Mouse (Mus musculus) gastrocnemius, adult 8-10 months (tissue): Measurements from ENCODE around the gene Foxe3. TPM values are rescaled to one million over a fixed set of nuclear protein-coding genes. Genes with fewer than 3 reads are reported as not detected.
"Not testable (repeated sequence)": the region's sequence is repeated elsewhere in the genome, so short reads cannot be mapped to it uniquely, and the experiment has no call there.

ENCODE experiments used
- DNase-seq, 2 experiments: peaks; one replicate each; pipeline ENCODE4 v3.0.0; 2022; ENCODE audit warnings: low spot score in 2 of 2
- total RNA-seq, 4 experiments: library from RNA; stranded (reverse); gene quantifications; 2 replicates each; pipeline ENCODE4 v1.2.4; 2022

The Foxe3 gene
- total RNA-seq, result not detected

DNA sequence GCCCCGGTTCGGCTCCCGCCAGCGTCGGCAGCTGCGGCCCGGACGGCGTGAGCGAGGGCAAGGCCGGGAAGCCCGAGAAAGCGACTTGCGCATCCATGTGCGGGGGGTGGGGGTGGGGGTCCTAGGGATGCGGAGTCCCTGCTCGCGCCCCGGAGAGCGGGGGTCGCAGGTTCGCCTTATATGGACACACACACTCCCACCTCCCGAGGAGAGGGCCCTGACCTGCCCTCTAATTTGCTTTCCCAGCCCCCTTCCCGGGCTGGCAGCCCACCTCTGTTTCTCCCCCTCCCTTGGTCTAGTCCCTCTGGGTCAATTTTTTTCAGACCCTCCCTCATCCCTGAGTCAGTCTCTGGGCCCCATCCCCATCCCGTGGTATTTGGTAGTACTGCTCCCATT, at the start of gene Foxe3:
Gene Foxe3 (minus strand): TSS at position 97 of the 396 bp plus-strand sequence.
- no peak for DNase-seq

DNA sequence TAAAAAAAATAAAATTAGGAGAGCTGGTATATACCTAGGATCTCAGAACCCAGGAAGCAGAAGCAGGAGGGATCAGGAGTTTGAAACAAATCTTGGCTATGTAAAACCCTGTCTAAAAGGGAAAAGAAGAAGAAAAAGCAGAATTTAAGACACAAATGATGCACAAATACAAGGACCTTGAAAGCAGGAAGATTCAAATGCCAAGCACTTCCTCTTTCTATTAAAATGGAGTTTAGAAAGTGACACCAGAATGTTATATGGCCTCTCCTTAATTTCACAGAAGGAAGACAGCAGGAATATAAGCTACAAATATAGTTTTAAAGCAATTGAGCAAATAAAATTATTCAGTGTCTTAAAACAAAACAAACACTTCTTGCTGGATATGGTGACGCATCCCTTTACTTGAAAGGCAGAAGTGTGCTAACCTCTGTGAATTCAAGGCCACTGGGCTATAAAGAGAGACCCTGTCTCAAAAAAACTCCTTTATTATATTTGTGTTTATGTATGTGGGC, 47.5 kb upstream of the Foxe3 start:
- no peak for DNase-seq

DNA sequence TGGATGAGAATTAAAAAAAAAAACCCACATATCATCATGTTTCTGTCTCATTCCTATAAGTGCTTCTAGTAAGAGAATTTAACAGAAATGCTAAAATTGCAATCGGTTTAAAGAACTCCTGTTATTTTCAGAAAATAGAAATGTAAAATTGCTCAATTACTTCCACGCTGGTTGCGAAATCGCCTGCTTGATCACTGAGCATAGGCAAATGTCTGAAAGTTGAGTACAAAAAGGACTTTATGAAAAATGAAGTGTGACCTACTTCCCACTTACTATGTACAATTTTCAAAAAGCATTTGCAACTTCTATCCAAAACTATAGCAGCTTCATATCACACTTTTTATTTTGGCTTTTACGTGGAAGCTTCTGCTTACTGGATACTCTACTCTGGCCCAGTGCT, 44.9 kb upstream of the Foxe3 start:
- no peak for DNase-seq

DNA sequence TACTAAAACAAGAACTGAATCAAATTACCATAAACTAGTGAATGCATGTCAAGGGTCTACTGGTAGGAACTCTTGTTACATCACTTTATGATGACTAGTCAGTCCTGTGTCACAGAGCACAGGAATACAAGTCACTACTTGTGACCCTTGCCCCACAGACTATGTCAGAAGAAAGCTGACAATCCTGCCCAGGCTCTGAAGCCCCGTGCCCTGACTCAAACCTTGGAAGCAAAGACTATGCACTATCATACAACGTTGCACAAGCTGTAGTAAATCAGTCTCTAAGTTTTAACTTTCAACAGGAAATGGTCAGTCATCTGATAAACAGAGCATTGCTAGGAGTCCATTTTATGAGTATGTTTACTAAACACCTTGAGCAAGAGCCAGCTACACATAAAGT, 35.1 kb upstream of the Foxe3 start:
- DNase-seq, result not testable (repeated sequence)

DNA sequence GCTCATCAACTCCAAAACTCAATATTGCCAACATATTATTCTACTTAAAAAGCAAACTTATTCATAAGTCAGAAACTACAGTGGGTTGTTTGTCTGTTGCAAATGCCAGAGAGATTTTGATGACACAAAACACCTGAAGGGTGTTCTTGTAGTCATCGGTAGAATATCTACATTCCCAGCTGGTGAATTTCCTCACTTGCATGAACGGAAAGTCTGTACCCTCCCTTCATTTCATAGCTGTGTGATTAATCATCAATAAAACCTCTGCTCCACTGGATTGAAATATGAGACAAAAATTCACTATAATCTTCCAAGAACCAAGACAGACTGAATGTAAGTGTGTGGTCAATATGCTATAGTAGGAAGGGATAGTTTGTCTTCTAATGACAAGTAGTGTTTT, 33.7 kb upstream of the Foxe3 start:
- no peak for DNase-seq

DNA sequence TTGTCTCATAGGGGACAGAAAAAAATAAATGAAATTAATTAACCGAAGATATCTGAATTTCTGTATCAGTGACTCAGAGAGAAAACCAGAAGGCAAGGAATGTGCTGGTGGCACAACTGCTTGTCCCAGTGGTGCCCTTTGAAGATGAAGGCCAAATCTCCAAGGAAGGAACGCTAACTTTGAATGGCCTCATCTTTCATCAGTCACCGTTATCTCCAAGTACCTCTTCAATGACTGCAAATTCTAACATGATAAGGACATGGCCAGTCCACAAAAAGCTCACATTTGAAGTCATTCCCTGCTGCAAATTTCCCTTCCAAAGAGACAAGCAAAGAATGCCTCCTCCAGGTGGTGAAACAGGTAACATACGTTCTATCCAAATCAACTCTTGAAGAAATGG, 33.0 kb upstream of the Foxe3 start:
- DNase-seq, result no peak

DNA sequence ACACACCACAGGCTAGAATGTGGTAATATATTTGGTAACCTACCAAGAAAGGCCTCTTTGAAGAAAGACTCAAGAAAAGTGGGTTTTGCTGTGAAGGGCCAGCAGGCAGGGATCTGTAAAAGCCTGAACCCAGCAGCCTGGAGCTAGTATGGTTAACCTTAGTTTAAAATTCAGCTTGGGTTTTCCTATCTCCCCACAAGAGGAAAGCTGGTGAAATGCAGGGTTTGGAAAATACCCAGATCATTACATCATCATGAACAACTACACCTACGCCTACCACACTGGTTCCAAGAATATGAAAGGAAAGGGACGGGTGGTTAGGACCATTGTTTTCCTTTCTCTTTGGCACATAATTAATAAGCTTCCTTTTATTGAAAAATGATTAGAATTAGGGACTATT, 32.4 kb upstream of the Foxe3 start:
- no peak for DNase-seq

DNA sequence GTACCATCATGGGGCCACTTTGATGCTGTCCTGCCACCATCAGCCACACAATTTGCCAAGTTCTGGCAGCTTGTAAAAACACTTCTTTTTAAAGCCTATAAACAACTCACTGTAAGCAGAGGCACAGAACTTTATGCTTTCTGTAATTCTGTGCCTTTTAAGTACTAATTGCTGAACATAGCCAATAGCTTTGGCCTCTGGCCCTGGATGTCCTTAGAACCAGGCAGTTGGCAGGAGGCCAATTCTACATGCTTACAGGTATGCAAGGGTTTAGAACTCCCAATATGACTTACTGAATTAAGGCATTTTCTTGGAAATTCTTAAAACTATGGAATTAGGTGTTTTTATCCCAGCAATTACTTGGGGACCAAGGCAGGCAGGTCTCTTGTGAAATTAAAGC, 31.6 kb upstream of the Foxe3 start:
- DNase-seq, result no peak

DNA sequence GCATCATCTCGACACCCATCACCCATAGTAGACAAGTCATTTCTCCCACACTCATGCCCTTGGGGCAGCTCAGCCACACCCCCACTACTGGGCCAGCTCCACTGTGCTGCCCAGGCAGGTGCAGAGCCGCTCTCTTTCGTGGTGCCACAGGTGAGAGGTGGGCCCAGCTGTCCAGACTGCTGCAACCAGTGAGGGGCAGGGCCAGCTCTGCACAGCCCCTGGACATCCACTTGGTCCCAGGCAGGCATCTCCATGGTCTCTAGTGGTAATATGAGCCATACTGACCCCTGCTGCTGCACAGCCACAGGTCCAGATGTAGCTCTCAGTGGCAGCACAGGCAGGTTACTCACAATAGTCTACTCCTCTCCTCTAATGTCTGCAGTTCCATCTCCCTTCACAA, 27.4 kb upstream of the Foxe3 start:
- DNase-seq, result no peak

DNA sequence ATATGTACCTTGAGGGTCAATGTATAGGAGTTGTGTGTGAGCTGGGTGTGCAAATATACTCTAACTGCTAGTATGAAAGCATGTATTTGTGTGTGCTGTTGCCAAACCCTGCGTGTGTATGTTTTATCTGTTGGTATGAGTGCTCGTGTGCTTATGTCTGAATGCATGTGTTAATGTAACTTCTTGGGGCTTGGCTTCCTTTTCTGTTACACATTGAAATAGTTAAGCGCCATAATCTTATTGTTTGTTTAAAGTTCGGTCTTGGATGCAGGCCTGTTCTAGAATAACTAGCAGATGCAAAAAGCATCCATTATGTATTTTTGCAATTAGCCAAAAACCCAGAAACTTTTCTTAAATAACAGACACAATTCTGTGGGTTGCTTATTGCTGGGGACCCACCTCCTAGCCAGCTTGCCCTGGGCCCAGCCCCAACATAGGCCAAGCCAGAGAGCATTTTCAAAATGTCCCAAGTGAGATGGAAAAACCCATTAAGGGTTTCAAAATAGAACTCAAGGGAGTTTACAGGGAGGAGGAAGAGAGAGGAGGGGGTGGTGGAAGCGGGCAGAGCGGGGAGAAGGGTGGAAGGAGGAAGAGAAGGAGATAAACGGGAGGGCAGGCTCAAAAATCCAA, 22.2 kb upstream of the Foxe3 start:
- DNase-seq, result no peak

DNA sequence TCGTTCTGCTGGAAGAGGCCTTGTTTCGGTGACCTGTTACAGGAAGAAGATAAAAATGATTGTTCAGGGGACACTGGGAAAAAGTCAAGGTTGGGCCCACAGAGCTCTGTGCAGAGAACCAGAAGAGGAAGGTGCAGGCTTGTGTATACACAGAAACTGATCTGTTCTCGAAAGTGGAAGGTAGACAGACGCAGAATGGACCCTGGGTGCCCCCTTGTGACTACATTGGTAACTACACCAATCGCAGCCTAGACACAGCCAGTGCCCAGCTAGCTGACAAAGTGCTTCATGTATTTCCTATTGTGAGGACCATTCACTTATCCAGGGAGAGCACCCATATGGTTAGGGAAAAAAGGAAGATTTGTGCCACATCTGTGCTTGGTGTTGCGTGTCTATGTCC, 21.6 kb upstream of the Foxe3 start:
- peak; percentile 53 to 54 for DNase-seq

DNA sequence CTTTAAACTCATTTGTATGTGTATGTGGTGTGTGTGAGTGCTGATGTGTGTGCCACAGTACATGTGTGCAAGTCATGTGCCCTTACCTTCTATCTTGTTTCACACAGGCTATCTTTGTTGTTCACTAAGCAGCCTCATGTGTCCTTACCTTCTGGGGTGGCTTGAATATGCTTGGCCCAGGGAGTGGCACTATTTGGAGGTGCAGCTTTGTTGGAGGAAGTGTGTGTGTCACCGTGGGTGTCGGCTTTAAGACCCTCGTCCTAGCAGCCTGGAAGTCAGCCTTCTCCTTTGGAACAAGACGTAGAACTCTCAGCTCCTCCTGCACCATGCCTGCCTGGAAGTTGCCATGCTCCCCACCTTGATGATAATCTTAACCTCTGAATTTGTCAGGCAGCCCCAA, 20.6 kb upstream of the Foxe3 start:
- DNase-seq, result no peak

DNA sequence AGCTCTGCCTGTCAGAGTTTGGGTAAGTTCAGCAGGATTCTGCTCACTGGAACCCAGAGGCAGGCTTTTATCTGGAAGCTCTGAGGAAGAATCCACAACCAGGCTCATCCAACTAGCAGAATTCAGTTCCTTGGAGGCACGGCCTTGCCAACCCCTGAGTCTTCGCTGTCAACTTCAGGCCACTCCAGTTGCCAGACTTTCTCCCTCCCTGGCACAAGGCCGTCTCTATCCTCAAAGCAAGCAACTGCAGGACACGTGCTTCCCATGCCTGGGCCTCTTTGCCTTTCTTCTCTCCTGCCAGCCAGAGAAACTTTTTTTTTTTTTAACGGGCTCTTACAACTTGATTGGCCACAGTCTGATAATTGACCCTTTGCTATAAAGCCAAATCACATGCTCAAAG, 19.2 kb upstream of the Foxe3 start:
- no peak for DNase-seq

DNA sequence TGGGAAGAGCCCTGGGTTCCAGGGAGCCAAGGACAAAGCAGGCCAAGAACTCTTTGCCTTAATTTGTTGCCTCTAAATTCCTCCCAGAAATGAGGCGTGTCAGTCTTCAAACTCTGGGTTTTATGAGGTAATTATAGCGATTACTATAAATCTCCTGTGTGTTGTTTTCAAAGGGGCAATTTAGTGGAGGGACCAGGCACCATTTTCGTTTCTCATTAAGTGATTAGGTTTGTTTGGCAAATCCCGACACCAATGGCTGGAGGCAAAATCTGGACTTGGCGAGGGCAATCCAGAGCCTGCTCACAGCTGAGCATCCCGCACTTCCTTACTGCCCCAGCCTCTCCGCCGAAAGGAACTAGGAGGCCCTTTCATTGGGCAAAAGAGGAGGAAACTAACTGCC, 16.8 kb upstream of the Foxe3 start:
- no peak for DNase-seq

DNA sequence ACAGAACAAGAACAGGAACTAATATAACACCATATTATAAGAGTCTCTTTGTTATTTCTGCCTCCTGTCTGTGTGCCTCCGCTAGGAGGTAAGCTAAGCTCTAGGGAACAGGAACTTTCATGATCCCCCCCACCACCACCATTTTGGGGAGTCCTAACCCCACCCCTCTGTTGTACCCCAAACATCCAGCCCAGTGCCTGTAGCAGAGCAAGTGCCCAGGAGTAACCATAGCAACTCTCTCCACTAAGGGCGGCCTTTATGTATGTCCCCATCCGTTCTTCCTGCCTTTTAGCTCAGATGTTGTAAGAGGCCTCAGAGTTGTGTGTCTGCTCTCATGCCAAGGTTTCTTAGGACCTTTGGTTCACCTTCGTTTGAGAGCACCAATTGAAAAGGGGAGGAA, 16.3 kb upstream of the Foxe3 start:
- DNase-seq, result no peak

DNA sequence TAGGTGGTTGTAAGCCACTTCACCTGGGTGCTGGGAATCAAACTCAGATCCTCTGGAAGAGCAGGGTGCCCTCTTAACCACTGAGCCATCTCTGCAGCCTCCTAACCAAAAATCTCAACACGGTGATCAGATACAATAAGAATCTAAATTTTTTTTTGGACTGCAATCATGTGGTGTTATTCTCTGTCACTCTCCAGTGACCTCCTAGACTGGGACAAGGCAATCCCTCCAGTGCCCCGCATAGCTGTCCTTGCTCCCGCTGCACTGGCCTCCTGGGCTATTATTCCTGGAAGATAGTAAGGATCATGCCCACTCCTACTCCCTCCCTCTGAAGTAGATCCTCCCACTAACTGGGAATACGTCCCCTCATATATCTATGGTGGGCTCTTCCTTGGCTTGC, 15.5 kb upstream of the Foxe3 start:
- no peak for DNase-seq

DNA sequence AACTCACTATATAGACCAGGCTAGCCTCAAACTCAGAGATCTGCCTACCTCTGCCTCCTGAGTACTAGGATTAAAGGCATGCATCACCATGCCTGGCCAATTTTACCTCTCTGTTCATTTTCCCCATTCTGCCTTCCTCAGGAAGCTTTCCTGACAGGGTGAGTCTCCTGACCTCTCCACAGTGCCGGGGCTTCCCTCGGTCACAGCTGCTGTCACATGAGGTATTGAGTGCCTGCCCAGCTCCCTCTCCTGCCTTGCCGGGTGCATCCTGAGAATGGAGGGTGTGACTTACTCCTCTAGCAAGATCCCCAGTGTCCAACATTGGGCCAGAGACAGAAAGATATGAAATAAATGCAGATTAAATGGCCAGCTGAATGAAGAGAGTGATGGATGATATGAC, 12.4 kb upstream of the Foxe3 start:
- no peak for DNase-seq

DNA sequence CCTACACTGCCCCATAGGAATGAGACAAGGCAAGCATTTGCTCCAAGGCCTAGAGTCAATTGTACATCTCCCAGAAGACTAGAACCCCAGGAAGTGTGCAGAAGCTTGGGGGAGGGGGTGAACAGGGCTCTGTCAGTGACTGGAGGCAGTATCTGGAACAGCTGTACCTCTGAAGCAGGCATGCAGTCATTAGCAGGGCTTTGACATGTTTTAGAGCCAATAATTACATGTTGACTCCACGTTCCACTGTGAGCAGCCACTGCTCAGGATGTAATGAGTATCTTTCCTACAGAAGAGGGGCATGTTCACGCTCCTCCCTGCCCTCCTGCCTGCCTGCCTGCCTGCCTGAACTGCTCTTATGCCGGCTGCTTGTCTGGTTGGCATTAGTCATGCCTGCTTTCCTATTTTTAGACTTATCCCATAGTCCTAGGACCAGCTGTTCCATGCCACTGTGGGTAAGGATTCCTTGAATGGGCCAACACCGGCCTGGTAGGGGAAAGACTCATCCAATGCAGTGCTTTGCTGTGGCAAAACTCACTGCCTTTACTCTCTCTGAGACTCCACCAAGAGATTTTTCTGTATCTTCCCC, 11.7 kb upstream of the Foxe3 start:
- peak in 1 of 2 experiments; percentile 26 for DNase-seq

DNA sequence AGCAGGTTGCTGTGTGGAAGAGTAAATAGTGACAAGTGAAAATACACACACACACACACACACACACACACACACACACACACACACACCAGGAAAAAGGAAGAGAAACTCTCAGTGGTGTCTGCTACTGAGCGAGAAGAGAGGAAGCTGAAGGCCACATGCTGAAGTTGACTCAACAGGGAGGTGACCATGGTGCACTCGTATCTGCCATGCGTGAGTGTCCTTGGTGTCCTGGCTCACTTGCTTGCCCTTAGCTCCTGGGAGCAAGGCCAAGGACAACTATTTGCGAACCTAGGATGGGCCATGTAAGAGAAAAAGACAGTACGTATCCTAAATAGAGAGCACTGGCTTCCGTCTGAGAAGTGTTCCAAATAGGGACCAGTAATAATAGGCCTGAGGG, 8.4 kb upstream of the Foxe3 start:
- DNase-seq, result no peak

DNA sequence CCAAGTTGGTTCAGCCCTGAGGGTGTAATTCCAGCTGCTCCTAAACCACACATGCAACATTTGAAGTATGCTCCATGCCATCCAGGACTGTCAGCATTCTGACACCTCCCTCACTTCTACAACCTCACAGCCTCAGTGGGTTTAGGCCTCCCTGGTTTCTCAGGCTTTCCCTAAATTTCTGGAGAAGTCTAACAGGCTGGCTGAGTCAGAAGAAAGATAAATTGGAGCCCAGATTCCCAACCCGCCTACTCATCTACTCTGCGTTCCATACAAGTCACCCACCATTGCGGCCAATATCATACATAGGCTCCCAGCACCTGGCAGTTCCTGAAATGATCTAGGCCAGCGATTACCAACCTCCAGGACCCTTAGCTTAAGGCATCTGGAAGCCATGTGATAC, 6.9 kb upstream of the Foxe3 start:
- no peak for DNase-seq

DNA sequence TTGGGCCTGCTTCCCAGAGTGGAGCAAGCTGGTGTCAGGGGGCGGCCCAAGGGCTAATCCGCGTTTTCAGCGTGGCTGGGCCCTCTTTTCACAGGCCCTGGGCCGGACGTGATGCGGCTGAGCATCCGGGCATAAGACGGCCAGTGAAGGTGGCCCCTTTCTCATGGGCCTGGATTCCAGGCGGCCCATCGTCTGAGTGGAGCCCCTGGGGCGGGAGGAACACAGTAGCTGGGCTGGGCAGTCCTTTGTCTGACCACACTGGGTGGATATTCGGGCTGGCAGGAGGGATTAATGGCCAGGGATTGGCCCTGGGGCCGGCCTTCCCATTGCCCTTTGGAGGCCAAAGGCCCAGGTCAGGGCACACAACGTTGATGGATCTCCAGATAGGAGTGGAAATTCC, 3.3 kb upstream of the Foxe3 start:
- no peak for DNase-seq

DNA sequence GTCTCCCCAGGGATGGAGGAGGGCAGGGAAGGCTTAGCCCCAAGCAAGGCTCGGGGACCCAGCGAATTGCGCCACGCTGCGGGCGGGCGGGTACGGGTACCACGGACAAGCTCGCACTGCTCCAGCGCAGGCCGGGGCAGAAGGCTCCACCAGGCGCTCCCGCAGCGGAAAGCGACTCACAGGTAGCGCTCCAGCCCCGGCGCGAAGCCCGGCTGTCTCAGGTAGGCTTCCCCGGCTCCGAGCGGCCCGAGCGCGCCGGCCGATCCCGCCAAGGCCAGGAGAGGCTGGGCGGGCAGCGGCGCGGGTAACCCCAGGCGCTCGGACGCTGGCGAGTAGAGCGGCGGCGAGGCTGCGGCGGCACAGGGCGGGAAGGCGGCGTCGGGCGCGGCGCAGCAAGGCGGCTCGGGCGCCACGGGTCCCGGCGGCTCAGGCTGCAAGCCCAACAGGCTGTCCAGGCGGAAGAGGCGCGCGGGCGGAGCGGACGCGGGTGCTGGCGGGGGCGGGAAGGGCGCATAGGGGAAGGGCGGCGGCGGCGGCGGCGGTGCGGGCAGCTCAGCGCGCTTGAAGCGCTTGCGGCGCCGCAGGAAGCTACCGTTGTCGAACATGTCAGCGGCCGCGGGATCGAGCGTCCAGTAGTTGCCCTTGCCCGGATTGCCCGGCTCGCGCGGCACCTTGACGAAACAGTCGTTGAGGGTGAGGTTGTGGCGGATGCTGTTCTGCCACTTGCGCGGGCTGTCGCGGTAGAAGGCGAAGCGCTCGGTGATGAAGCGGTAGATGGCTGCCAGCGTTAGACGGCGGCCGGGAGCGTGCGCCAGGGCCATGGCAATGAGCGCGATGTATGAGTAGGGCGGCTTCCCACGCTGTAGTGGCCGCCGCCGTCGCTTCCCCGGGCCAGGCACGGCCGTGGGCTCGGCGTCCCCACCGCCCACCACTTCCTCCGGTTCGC, 569 bp downstream of the Foxe3 start:
- DNase-seq, result no peak
